Mouse (Mus musculus): ENCODE measurements around the gene Klk6.

DNA sequence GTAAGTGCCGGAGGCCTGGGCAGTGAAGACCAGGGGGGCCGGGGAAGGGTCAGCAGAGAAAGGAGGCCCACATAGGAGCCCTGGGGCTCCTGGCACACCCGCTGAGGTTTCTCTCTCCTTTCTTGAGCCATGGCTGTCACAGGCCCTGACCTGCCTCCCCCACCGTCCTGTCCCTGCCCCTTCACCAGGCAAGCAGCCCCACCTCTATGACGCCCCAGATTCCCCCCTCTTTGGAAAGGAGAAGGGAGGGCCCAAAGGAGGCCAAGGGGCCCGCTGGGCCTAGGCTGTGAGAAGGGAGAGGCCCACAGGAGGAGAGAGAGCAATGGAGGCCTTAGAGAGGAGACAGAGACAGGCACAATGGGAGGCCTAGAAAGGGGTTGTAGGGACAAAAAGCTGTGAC, 49.5 kb upstream of the Klk6 start:
- no peak for TF ChIP-seq CTCF (IDR thresholded peaks at IDR 0.05; ENCODE audit: borderline replicate concordance, insufficient read depth, low read depth, low read length)
- no peak for TF ChIP-seq POLR2A (IDR thresholded peaks at IDR 0.05; ENCODE audit: borderline replicate concordance, insufficient read depth, low read length)
